Mouse (Mus musculus) limb, embryonic 12.5 days (tissue): ENCODE results near the gene Gm28048. TPM values are rescaled to one million over a fixed set of nuclear protein-coding genes. Genes with fewer than 3 reads are reported as not detected.
A peak's percentile ranks its signal among the peaks of the same experiment; 100 is the strongest.

Experiments used
- ATAC-seq: fragments of 200-750 bp; cut with Nextera tagmentation; 2 replicates; pipeline ENCODE4 v1.8.0; 2017; ENCODE audit warnings: low read depth, moderate TSS enrichment; ENCODE audit not compliant: insufficient number of reproducible peaks, insufficient read depth, low FRiP score, low TSS enrichment
- H3K27ac ChIP-seq: fragments of 300-500 bp; sonication (generic); 2 replicates; pipeline ENCODE4 v1.5.1; 2016; ENCODE audit warnings: mild to moderate bottlenecking, moderate library complexity
- H3K27me3 ChIP-seq: fragments of 300-500 bp; sonication (generic); 2 replicates; pipeline ENCODE4 v1.6.1; 2016; ENCODE audit warnings: mild to moderate bottlenecking, moderate library complexity
- H3K36me3 ChIP-seq: fragments of 300-500 bp; sonication (generic); 2 replicates; pipeline ENCODE4 v1.6.1; 2016; ENCODE audit warnings: mild to moderate bottlenecking, moderate library complexity
- H3K4me1 ChIP-seq: fragments of 300-500 bp; sonication (generic); replicated peaks from 2 replicates; pipeline ENCODE4 v1.6.1; 2016
- H3K4me2 ChIP-seq: fragments of 300-500 bp; sonication (generic); 2 replicates; pipeline ENCODE4 v1.6.1; 2016; ENCODE audit warnings: mild to moderate bottlenecking, moderate library complexity
- H3K4me3 ChIP-seq: fragments of 300-500 bp; sonication (generic); replicated peaks from 2 replicates; pipeline ENCODE4 v1.5.1; 2016; ENCODE audit warnings: mild to moderate bottlenecking
- H3K9ac ChIP-seq: fragments of 300-500 bp; sonication (generic); replicated peaks from 2 replicates; pipeline ENCODE4 v1.6.1; 2016; ENCODE audit warnings: mild to moderate bottlenecking, moderate library complexity
- H3K9me3 ChIP-seq: fragments of 300-500 bp; sonication (generic); 2 replicates; pipeline ENCODE4 v1.6.1; 2016; ENCODE audit warnings: mild to moderate bottlenecking, moderate library complexity
- WGBS: fragments of 180-500 bp; shearing (Covaris S2); methylation state at CpG from one replicate; pipeline ENCODE4 v1.1.7; 2016; 5-methylcytosine and 5-hydroxymethylcytosine counted together
- polyA plus RNA-seq: library from polyadenylated mRNA; unstranded; fragments of >200 nt; fragmentation: Nextera tagmentation; extraction: Ambion mirVana; gene quantifications from 2 replicates; pipeline ENCODE4 v1.2.1, GENCODE M21; 2016

The Gm28048 gene
- polyA plus RNA-seq, 1 experiment from 2014 or later, result 5.9 TPM

DNA sequence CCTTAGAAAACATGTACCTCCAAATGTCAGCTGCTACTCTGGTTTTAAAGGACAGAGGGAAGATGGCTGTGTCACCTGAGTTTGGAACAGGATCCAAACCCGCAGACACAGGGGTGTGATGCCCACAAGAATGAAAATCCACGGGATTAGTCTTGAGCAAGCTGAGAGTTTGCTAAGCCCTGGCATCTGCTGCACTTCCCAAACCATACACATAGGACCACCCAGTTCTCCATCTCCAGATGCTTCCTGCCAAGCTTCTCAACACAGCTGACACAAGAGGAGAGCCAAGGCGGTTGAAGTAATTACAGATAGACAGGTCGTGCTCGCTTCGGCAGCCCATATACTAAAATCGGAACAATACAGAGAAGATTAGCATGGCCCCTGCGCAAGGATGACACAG, 113.3 kb downstream of the Gm28048 start:
- Histone ChIP-seq H3K4me1 (peaks cover 10% of the 10 kb centered on the region; the same call in 1 of the 2 replicates), H3K36me3 (no peaks in the 10 kb centered on the region), H3K27me3 (peaks cover 9% of the 10 kb centered on the region; the same call in 1 of the 2 replicates), H3K4me3 (no peak overlapping the region), H3K27ac (no peak overlapping the region), H3K9me3 (no peaks in the 10 kb centered on the region), H3K4me2 (no peak overlapping the region), H3K9ac (no peak overlapping the region)
- no peak for ATAC-seq
- WGBS, result 84% methylated on average over 8 of the region's 8 CpGs

DNA sequence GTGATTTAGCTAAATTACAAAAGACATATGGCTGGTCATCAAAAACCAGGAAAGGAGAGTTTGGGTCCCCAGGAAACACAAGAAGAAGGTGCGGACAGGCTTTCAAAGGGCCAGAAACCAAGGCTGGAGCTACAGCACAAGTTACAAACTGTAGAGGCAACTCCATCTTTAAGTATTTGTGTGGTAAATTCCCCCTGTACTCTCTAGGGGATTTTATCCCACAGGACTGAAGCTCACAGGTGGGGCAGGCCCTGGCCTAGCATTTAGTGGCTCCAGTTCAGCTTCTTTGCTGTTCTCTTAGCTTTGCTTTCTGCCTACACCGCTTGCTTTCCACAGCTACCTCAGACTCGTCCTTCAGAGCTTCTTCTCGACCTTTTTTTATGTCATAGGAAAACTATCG, 114.2 kb downstream of the Gm28048 start:
- Histone ChIP-seq H3K27me3 (peaks cover 13% of the 10 kb centered on the region), H3K9ac (no peak overlapping the region), H3K4me1 (peaks cover 8% of the 10 kb centered on the region; the same call in 1 of the 2 replicates), H3K9me3 (no peaks in the 10 kb centered on the region), H3K36me3 (no peaks in the 10 kb centered on the region), H3K27ac (no peak overlapping the region), H3K4me2 (no peak overlapping the region), H3K4me3 (no peak overlapping the region)
- ATAC-seq, result no peak
- WGBS, result 90% methylated on average over 5 of the region's 5 CpGs

DNA sequence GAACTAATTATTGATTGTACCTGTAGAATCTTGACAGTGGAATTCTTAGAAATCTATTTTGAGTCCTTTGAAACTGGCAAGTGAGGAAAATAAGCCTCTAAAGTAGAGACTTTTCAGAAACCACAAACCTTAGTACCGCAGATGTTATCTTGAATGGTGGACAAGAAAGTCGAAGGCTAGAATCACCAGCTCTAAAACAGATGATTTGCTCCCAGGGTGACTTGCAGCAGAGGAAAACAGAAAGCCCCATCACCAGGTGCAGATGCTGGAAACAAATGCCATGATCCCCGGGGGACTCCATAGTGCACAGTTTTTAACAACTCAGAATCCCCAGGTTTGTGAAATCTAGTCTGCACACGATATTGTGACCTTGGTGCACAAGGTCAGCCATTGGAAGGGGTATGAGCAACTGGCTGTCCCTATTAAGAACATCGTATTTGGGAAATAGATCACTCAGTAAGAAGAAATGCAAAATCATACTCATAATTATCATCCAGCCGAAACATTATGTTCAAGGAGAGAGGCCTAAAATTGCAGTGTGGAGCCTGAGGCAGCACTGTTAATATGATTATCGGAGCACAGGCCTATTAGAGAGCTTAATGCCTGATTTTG, 116.1 kb downstream of the Gm28048 start:
- H3K4me2 ChIP-seq, result no peak overlapping the region
- no peaks in the 10 kb centered on the region for H3K36me3 ChIP-seq
- no peaks in the 10 kb centered on the region for H3K4me1 ChIP-seq
- H3K27me3 ChIP-seq, result peaks cover 28% of the 10 kb centered on the region
- H3K9ac ChIP-seq, result no peak overlapping the region
- no peak overlapping the region for H3K27ac ChIP-seq
- no peak overlapping the region for H3K4me3 ChIP-seq
- H3K9me3 ChIP-seq, result no peaks in the 10 kb centered on the region
- no peak for ATAC-seq
- WGBS, result 86% methylated on average over 7 of the region's 7 CpGs

DNA sequence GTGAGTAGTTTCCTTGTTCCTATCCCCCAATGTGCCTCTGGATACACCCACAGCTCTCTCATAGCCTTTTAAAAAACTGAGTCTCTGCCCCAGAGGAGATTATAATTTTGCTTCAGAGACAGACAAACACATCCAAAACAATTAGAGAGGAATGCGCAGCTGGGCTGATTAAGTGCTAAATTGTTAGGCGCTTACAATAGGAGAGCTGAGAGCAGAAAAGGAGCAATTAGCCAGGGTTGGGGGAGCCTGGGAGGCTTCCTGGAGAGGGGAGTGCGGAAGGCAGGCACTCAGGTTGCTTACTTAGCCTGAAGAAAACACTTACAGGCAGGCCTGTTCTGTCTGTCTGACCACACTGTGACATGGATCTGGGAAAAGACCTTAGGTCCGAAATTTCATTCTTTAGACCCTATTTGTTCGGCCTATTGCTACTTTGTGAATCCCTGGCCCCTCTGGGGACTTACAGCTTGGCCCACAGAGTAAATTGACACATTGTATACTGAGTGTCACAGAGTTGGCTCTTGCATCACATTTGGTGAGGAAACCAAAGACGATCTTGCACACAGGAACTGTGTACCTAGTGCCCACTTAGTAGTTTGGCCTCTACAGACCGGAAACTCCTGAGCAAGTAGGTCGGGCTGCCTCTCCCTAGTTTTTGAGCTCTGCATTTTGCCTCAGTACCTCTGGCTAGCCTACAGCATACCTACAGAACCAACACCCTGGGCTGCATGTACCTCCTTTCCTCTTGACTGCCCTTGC, 117.4 kb downstream of the Gm28048 start:
- Histone ChIP-seq H3K9ac (no peak overlapping the region), H3K27ac (no peak overlapping the region), H3K27me3 (peaks cover 35% of the 10 kb centered on the region), H3K4me3 (no peak overlapping the region), H3K4me1 (peaks cover 7% of the 10 kb centered on the region; the same call in 1 of the 2 replicates), H3K36me3 (no peaks in the 10 kb centered on the region), H3K9me3 (no peaks in the 10 kb centered on the region), H3K4me2 (no peak overlapping the region)
- ATAC-seq, result no peak
- WGBS, result 53% methylated on average over 8 of the region's 8 CpGs

DNA sequence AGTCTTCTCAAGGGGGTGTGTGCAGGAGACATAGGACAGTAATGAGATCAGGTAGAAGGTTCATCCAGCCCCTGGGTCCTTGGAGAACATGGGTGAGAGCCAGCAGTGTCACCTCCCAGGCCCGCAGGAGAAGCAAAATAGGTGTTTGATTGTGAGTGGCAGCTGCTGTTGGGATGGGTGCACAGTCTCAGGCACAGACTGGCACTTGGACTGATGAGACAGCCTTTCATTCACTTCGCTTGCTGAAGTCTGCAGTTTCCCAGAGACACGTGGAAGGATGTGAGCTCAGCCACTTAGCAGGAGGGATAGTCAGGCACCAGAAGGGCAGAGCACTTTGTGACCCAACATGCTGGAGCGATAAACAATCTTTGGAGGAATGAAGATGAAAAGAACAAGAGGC, 118.3 kb downstream of the Gm28048 start:
- no peak for ATAC-seq

DNA sequence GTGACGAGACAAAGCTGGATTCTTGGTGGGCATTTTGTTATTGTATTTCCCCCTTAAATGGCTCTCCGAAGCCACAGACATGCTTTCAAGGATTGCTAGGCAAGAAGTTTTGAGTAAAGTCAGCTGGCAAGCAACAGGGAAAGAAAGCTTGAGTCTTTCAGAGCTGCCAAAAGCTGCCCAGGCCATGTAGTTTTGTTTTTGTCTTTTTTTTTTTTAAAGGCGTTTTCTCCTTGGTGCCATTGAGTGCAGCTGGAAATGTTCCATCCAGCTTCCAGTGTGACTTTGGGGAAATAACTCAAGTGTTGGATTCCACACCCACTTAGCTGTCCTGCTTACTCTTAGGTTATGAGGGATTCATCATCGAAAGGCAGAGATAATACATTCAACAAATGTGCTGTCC, 120.6 kb downstream of the Gm28048 start:
- peaks cover 20% of the 10 kb centered on the region for H3K4me1 ChIP-seq
- H3K9ac ChIP-seq, result no peak overlapping the region
- no peaks in the 10 kb centered on the region for H3K9me3 ChIP-seq
- no peaks in the 10 kb centered on the region for H3K36me3 ChIP-seq
- no peak for ATAC-seq
- peaks cover 63% of the 10 kb centered on the region for H3K27me3 ChIP-seq
- 70% methylated on average over 4 of the region's 4 CpGs for WGBS
- H3K4me2 ChIP-seq, result no peak overlapping the region
- no peak overlapping the region for H3K27ac ChIP-seq
- H3K4me3 ChIP-seq, result no peak overlapping the region

More for the DNA sequence above, 118.3 kb downstream of the Gm28048 start:
- Histone ChIP-seq H3K4me3 (no peak overlapping the region), H3K9ac (no peak overlapping the region), H3K4me1 (peaks cover 11% of the 10 kb centered on the region), H3K27ac (no peak overlapping the region), H3K36me3 (no peaks in the 10 kb centered on the region), H3K4me2 (no peak overlapping the region), H3K27me3 (peaks cover 42% of the 10 kb centered on the region), H3K9me3 (no peaks in the 10 kb centered on the region)
- WGBS, result 53% methylated on average over 4 of the region's 4 CpGs

DNA sequence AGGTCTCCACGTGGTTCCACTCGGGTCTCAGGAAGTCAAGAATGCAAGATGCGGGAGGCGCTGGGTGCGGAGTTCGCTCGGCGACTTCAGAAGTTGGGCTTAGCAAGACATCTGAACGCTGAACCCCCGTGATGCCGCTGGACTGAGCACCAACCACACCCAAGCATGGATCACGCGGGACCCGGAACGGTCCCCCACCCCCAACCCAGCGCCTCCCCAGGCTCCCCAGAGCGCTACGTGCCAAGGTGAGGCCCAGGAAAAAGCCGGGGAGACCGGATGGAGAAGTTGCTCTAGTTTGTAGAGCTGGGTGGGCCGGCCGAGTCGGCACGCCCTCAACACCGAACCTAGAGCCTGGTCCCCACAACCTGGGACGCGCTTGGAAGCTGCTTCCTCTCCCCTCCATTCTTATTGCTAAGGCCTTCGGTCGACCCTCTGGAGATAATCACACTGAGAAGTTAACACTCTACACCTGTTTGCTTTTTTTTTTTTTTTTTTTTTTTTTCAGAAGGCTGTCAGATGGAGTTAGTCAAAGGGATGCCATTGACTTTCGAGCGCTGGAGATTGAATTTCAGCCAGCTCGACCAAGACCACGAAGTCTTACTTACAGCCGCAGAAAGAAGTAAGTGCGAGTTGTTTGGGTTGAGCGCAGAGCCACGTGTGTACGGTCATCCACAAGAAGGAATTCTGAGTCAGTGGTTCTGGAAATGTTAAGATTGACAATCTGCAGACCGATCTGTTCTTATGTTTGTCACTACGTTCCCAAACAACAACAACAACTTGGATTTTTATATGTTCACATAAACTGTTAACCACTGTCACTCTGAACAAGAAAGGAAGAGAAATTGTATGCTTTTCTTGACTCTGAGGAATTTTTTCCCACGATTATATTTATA, 121.3 kb downstream of the Gm28048 start, which contains the start of gene B3gnt2:
Gene B3gnt2, minus strand, starts transcription at position 627 of the 893 bp plus-strand sequence.
- 4% methylated on average over 41 of the region's 41 CpGs for WGBS
- H3K4me1 ChIP-seq, result peaks cover 20% of the 10 kb centered on the region
- ATAC-seq, result 0 out of 2 replicates have a peak, but pooled peaks have one; percentile 22
- H3K27me3 ChIP-seq, result peaks cover 63% of the 10 kb centered on the region
- H3K9ac ChIP-seq, result peak within 1 kb of the TSS; percentile 71
- H3K4me2 ChIP-seq, result peak within 1 kb of the TSS; percentile 98
- no peak within 1 kb of the TSS for H3K27ac ChIP-seq
- H3K36me3 ChIP-seq, result no peaks in the 10 kb centered on the region
- H3K9me3 ChIP-seq, result no peaks in the 10 kb centered on the region
- peak within 1 kb of the TSS; percentile 73 for H3K4me3 ChIP-seq

DNA sequence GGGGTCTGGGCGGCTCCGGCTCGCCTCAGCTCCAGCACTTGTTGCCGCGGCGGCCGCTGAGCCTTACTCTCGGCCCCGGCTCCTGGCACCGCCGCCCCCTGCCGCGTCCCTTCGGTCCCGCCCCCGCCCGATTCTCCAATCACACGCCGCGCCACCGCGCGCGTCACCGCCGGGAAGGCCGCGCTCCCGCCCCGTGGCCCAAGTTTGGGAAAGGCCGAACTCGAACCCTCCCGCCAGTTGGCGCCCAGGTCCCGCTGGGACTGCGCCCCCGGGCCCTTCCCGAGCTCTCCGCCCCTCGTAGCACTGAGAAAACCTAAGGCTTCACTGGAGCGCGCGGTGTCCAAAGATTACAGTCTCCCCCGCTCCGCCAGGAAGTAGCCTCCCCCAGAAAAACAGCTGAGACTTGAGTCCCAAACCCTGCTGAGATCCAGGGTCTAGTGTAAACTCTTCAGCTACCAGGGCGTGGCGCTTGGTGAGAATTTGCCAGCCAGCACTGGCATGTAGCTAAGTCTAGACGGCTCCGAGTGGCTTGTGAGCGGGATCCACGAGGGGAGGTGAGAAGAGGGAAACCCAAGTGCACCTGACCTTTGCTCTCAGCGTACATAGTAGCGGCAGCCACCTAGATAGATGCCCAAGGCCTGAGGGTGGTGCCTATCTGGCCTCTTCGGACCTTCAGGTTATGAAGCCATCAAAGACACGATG, 122.1 kb downstream of the Gm28048 start:
- H3K4me3 ChIP-seq, result peak overlapping the region; percentile 73
- H3K4me1 ChIP-seq, result peaks cover 20% of the 10 kb centered on the region
- H3K27me3 ChIP-seq, result peaks cover 60% of the 10 kb centered on the region
- no peaks in the 10 kb centered on the region for H3K9me3 ChIP-seq
- peak; percentile 87 for ATAC-seq
- peak overlapping the region; percentile 98 for H3K4me2 ChIP-seq
- no peak overlapping the region for H3K27ac ChIP-seq
- under 1% methylated on average over 54 of the region's 55 CpGs for WGBS
- no peaks in the 10 kb centered on the region for H3K36me3 ChIP-seq
- peak overlapping the region; percentile 71 for H3K9ac ChIP-seq

DNA sequence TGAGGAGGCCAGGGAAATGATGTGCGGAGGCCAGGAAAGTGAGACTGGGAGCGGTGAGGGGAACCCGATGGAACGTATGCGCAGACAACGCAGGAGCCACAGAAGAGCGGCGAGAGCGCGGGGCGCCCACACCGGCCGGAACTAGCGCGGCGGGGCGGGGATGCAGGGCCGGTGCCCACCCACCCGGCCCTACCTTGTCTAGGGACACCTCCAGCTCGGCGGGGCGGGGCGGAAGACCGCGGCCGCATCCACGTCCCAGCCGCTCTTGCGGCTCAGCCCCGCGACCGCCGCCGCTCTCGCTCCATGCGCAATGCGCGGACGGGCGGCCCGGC, 122.6 kb downstream of the Gm28048 start:
- H3K36me3 ChIP-seq, result no peaks in the 10 kb centered on the region
- H3K27ac ChIP-seq, result no peak overlapping the region
- 0% methylated on average over 40 of the region's 41 CpGs for WGBS
- ATAC-seq, result no peak; the same call in 1 of the 2 replicates
- H3K27me3 ChIP-seq, result peaks cover 55% of the 10 kb centered on the region
- peak overlapping the region; percentile 98 for H3K4me2 ChIP-seq
- H3K9me3 ChIP-seq, result no peaks in the 10 kb centered on the region
- peak overlapping the region; percentile 71 for H3K9ac ChIP-seq
- peaks cover 20% of the 10 kb centered on the region for H3K4me1 ChIP-seq
- H3K4me3 ChIP-seq, result peak overlapping the region; percentile 73

DNA sequence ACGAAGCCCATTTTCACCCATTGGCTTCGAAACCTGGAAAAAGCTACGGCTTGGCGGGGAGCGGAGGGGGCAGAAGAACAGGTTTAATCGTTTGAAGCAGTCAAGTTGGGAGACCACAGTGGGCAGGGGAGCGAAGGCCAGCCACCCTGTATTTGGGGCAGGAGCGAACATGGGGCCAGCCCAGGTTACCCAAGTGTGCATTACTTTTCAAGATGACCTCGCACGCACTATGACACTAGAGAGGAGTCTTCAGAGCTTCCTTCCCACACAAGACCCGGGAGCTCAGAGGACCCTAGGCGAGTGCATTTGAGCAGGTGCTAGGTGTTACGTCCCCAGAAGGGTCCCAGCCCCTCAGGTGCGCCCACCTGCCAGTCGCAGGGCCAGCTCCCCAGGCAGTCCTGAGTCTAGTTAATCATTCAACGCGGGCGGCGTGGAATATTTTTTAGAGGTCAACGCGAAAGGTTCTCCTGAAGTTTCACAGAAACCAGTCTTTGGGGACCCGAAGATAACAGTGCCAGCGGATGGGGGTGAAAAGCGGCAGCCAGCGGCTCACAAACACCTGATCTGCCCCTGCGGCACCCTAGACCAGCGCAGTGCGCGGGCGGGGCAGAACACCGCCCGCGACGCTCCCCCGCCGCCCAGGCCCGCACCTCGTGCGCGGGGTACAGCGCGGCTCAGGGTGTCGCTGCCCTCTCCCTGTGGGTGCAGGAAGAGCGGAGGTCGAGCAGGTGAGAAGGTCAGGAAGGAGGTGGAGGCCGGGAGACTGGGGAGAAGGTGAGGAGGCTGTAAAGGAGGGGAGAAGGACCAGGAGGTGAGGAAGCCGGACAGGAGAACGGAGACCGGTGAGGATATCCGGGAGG, 123.2 kb downstream of the Gm28048 start:
- Histone ChIP-seq H3K4me3 (peak overlapping the region; percentile 73), H3K9me3 (no peaks in the 10 kb centered on the region), H3K27me3 (peaks cover 54% of the 10 kb centered on the region), H3K4me2 (peak overlapping the region; percentile 98), H3K27ac (no peak overlapping the region), H3K36me3 (no peaks in the 10 kb centered on the region), H3K4me1 (peaks cover 20% of the 10 kb centered on the region), H3K9ac (peak overlapping the region; percentile 71)
- peak; percentile 18; the same call in 1 of the 2 replicates for ATAC-seq
- 2% methylated on average over 50 of the region's 50 CpGs for WGBS
